Mouse (Mus musculus): ENCODE results near the gene Vwc2.
A peak's percentile ranks its signal among the peaks of the same experiment; 100 is the strongest.

Gene Vwc2

DNA sequence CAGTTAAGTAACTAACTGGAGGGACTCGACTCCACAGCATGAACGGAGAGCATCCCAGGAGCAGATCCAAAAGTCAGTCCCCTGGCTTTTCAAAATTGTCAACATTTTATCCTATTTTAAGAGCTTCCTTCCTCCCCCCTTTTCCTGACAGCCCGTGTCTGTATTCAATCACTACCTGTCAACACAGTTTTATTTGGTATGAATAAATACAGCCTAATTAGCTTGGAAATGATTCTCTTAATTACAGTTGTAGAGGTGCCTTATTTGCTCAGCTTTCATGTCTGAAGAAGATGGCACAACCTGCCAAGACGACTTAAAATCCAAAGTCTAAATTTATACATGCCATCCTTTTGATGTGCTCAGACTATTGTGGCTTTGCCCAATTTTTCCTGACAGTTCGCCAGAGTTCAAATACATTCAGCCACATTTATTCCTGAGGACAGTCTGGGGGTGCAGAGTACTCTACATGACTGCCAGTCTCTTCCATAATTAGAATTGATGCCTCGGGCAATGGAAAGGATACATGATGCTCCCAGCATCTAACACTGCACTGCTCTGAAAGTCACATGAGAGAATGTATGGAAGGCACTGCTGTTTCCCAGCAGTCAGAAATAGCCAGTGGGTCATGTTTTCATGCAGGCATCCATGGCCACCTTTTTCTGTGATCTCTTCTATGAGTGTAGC lies 128.8 kb downstream of the Vwc2 start:
- no peak for DNase-seq

DNA sequence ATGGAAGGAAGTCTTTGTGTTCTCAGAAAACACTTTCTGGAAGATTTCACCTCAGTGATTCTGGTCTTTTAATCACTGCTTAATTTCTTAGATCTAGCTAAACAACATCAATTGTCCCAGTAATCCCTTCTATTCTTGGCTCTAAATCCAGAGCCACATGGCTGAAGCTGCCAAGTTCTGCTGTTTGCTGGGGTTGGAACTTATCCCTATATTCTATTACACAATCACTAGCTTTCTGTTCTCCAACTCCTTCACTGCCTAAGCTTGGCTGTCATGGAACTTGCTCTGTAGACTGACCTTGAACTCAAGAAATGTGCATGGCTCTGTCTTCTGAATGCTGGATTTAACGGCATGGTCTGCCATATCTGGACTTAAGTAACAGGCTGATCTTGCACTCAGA lies 143.3 kb downstream of the Vwc2 start:
- peak; percentile 86 for DNase-seq

DNA sequence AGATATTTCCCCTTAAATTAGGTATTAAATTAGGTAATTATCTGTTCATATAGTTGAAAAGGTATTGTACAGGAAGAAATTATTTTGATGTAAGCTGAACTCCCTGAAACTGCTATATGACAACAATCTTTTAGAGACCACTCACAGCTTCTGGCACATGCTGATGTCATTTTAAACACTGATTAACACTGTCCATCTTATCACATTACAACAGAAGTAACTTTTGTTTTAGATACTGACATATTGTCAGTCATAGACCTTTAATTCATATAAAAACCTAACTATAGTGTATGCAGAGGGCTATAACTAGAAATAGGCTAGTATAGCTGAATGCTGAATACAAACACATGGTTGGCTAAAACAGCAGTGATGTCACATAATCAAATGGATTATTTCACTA lies 166.1 kb downstream of the Vwc2 start:
- no peak for DNase-seq

DNA sequence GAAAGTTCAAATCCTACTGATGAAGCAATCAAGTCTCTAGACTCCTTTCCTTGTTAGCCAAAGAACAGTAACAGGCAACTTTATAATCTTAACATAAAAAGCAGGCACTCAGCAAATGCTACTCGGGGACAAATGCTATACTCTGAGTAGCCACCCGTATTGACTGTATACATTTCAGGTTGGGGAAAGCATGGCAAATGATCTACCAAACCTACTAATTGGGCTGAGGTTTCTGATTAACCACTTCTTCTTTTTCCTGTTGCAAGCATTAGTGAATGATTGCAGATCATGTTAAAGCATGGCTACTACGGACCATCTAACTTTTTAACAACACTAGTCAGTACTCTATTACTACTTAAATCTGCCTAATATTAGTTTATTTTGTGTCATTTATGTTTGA lies 169.5 kb downstream of the Vwc2 start:
- no peak for DNase-seq
